Mouse (Mus musculus) gastrocnemius, postnatal 14 days (tissue): Measurements from ENCODE around the gene Srprb. TPM values are rescaled to one million over a fixed set of nuclear protein-coding genes. Genes with fewer than 3 reads are reported as not detected.
A peak's percentile ranks its signal among the peaks of the same experiment; 100 is the strongest.

Experiments
- DNase-seq: peaks from one replicate; pipeline ENCODE4 v3.0.0; 2021; ENCODE audit warnings: mixed read lengths
- intact Hi-C: fragments of 180-260 bp; cut with DNase I; formaldehyde crosslinking; loops from one replicate; pipeline ENCODE4 v1.15.1; 2025; ENCODE audit warnings: low total_unique reads
- total RNA-seq, 2 experiments: library from RNA; stranded (reverse); gene quantifications; 2 replicates each; pipeline ENCODE4 v1.2.3; 2021

Gene Srprb
- total RNA-seq, 2 experiments from 2014 or later: 13.8 to 16.6 TPM

DNA sequence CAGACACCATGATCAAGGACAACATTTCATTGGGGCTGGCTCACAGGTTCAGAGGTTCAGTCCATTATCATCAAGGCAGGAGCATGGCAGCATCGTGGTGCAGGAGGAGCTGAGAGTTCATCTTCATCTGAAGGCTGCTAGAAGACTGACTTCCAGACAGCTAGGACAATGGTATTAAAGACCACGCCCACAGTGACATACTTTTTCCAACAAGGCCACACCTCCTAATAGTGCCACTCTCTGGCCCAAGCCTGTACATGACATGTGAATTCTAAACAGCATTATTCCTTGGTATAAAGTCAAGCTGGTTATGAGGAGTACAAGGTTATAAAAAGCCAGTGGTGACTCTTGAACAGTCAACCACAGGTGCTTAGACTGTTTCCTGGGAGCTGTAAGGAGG, 47.4 kb downstream of the Srprb start:
- intact Hi-C loops: no loop called here
- DNase-seq: no peak

- intact Hi-C loops: no loop called here
- DNase-seq: peak; percentile 27
These were observed 48.7 kb downstream of the Srprb start for GRCm38 (mm10) chr9:103153286-103153685.

DNA sequence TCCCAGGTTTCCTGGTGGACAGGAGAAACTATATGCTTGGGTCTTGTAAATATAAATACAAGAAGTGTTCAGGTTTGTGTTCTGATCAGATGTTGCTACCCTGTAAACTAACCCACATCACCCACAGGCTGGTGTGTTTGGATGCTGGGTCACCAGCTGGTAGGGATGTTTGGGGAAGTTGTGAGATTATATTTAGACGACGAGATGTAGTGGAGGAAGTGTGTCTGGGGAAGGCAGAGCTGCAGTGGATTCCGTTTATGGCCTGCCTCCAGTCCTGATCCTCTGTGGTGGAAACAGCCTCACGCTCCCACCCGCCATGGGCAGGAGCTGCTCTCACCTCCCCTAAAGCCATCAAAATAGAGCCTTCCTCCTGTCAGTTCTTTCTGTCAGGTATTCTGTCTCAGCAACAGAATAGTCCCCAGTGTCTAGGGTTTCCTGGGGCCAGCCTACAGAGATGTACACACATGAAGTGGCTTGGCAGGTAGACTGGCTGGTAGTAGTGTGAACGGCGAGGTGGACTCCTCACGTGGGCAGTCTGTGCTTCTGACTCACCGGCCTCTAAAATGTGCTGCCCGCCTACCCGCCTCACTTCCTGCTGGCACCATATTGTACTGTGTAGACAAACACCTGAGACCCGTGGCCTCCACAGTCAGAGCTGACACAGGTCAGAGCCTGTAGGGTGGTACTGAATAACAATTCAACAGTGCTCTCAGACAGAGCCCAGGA, 52.7 kb downstream of the Srprb start:
- no peak for DNase-seq
- intact Hi-C loops: no loop called here

DNA sequence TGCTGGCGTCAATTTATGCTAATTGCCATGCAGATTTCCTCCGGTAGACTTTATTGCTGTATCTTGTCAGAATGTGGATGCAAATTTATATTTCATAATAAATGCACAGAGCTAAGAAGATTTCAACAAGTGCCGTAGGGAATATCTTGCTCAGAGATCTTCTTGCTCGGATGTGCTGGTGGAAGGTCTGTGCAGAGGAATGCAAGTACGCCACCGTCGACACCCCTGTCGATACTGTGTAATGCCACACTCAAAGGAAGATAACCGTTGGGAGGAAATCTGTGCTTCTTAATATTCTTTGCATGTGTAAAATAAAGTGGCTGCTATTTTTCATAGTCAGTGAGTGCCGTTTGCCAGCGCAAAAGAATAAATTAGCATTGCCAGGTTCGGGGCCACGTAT, 54.8 kb downstream of the Srprb start:
- DNase-seq: no peak
- intact Hi-C loops: no loop called here

DNA sequence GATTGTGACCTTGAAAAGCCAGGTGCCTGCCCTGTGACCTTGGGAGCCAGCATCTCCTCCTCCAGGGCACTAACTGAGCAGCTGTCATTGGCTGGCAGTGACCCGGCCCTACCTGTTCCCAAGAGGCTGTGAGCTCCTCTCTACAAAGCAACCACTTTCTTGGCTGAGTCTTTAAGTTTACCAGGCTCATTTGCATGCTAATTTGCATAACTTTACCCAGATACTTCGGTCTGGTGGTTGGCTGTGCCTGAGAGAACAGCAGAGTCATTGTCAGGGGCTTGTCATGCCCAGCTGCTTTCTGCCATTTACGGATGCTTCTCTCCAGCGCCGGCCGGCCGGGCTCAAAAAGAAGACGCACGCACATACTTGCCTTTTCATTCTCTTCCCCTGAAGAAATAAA, 55.2 kb downstream of the Srprb start:
- intact Hi-C loops: no loop called here
- DNase-seq: no peak

- no peak for DNase-seq
- intact Hi-C loops: no loop called here
These were observed 55.7 kb downstream of the Srprb start for GRCm38 (mm10) chr9:103146257-103146656.

GRCm38 (mm10) chr9:103145351-103145750, 56.6 kb downstream of the Srprb start:
- DNase-seq: no peak
- intact Hi-C loops: no loop called here

DNA sequence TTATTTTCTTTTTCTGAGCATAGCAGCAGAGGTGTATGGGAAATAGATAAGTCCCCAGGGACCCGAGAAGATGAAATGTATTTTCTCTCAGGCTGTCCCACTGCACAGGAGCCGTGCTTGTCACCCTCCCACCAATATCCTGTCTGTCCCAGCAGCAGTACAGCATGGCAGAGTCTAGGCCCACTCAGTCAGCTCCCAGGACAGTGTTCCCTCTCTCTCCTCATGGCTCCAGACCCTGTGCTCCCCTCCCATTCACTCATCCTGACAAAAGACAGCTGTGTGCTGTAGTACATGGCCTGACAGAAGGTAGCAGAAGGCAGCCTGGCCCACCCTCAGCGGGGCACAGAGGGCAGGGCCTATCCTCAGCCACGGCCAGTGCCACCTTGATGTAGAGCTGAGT, 58.1 kb downstream of the Srprb start:
- intact Hi-C loops: no loop called here

GRCm38 (mm10) chr9:103141266-103141665, 60.7 kb downstream of the Srprb start:
- no peak for DNase-seq
- intact Hi-C loops: no loop called here

More for the DNA sequence above, 58.1 kb downstream of the Srprb start:
- DNase-seq: no peak

DNA sequence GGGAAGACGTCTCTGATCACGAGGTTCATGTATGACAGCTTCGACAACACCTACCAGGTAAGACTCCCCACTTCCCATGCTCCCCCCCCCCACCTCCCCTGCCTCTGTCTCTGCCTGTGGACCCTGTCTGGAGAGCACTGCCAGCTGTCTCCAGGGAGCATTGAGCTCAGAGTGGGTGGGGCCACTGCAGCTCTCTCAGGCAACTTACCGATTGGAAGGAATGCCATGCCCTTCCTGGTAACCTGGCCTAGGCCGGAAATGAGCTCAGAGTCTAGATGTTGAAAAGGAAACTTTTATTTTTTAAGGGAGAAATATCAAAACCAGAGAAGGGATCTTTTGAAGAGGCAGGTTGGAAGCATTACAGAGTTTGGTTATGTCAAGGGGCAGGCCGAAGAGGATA, 61.6 kb downstream of the Srprb start:
- no peak for DNase-seq
- intact Hi-C loops: no loop called here

DNA sequence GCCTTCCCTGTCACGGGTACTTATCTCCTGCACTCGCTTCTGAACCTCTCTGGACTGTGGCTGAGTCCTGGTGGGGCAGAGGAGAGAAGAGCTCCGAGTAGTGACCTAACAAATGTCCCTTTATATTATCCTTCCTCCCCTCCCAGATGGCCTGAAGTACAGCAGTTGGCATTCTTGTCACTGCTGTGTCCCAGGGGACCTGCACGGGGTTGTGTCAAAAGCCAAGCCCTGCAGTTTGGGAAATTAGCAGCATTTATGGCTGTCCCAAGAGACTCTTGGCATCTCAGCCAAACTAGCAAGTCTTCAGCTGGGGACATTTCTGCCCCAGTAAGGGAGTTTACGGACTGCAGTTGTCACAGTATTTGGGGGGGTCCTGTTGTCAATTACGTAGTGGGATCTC, 62.5 kb downstream of the Srprb start:
- no peak for DNase-seq
- intact Hi-C loops: no loop called here

Other genes with a start within 250 kb of the Srprb start
- under 1 TPM; 0.62 to 0.78 TPM for gene Slco2a1, start 213.4 kb downstream of the Srprb start, total RNA-seq
- gene Rab6b, start 90.3 kb downstream of the Srprb start, total RNA-seq: under 1 TPM; 0.78 to 0.96 TPM
- gene Gm20425, start 28.2 kb upstream of the Srprb start, total RNA-seq: 1 to 10 TPM; 2.8 to 3.2 TPM
- 10 to 100 TPM in 1 of 2 experiments, 1 to 10 TPM in 1; 6.1 to 10.4 TPM for gene Trf, start 28.3 kb upstream of the Srprb start, total RNA-seq
- under 1 TPM; 0.12 to 0.91 TPM for gene 1300017J02Rik, start 102.9 kb upstream of the Srprb start, total RNA-seq
- 10 to 100 TPM in 1 of 2 experiments, 1 to 10 TPM in 1; 8.6 to 10.0 TPM for gene Topbp1, start 103.1 kb upstream of the Srprb start, total RNA-seq
- 100 to 1,000 TPM; 105 to 121 TPM for gene Cdv3, start 163.7 kb upstream of the Srprb start, total RNA-seq